Mouse (Mus musculus): ENCODE data around the gene Nkx1-1. TPM values are rescaled to one million over a fixed set of nuclear protein-coding genes. Genes with fewer than 3 reads are reported as not detected.

Nkx1-1 gene
- total RNA-seq, 1 experiment = 0.22 TPM

- DNase-seq (ENCODE audit: low read depth, low spot score) = no peak
- Histone ChIP-seq H3K4me3 (ENCODE audit: insufficient read depth in 1 of 2, low read depth in 1 of 2, low read length in 2 of 2, poor library complexity in 1 of 2, severe bottlenecking in 1 of 2) (no peak overlapping the region), H3K27ac (ENCODE audit: insufficient read depth, low read depth, low read length, poor library complexity, severe bottlenecking) (no peak overlapping the region), H3K9me3 (ENCODE audit: control insufficient read depth, insufficient read depth, low read depth, low read length) (no peaks in the 10 kb centered on the region), H3K9ac (ENCODE audit: insufficient read depth, low read depth, low read length, poor library complexity, severe bottlenecking) (no peak overlapping the region), H3K4me1 (ENCODE audit: control insufficient read depth in 2 of 2, insufficient read depth in 2 of 2, low read length in 2 of 2, poor library complexity in 1 of 2) (no peaks in the 10 kb centered on the region), H3K36me3 (ENCODE audit: control insufficient read depth, insufficient read depth, low read length, poor library complexity, severe bottlenecking) (no peaks in the 10 kb centered on the region)
- in situ Hi-C loops (cut with MboI; ENCODE audit: low sequenced_read_pairs in 2 of 2, unreplicated experiment in 2 of 2) = no loop called here
- TF ChIP-seq HCFC1 (IDR thresholded peaks at IDR 0.05; ENCODE audit: borderline replicate concordance, insufficient read depth, low read length) = no peak
- no peak for TF ChIP-seq MAFK (IDR thresholded peaks at IDR 0.05; ENCODE audit: insufficient read depth, low read depth, low read length)
- TF ChIP-seq ZC3H11A (IDR thresholded peaks at IDR 0.05; ENCODE audit: borderline replicate concordance, low read depth, low read length) = no peak
- TF ChIP-seq CHD2 (IDR thresholded peaks at IDR 0.05; ENCODE audit: low read depth, low read length) = no peak
- no peak for TF ChIP-seq ZNF384 (IDR thresholded peaks at IDR 0.05; ENCODE audit: low read depth, low read length)
Measured at GRCm38 (mm10) chr5:33464390-33464789, 30.6 kb upstream of the Nkx1-1 start.

GRCm38 (mm10) chr5:33459111-33459510 lies 25.3 kb upstream of the Nkx1-1 start:
- H3K9ac ChIP-seq (ENCODE audit: insufficient read depth, low read depth, low read length, poor library complexity, severe bottlenecking) = no peak overlapping the region
- no peak for DNase-seq (ENCODE audit: low read depth, low spot score)
- no peaks in the 10 kb centered on the region for H3K36me3 ChIP-seq (ENCODE audit: control insufficient read depth, insufficient read depth, low read length, poor library complexity, severe bottlenecking)
- TF ChIP-seq ZC3H11A (IDR thresholded peaks at IDR 0.05; ENCODE audit: borderline replicate concordance, low read depth, low read length) (no peak), MAFK (IDR thresholded peaks at IDR 0.05; ENCODE audit: insufficient read depth, low read depth, low read length) (no peak), CHD2 (IDR thresholded peaks at IDR 0.05; ENCODE audit: low read depth, low read length) (no peak), HCFC1 (IDR thresholded peaks at IDR 0.05; ENCODE audit: borderline replicate concordance, insufficient read depth, low read length) (no peak), ZNF384 (IDR thresholded peaks at IDR 0.05; ENCODE audit: low read depth, low read length) (no peak)
- no peak overlapping the region for H3K4me3 ChIP-seq (ENCODE audit: insufficient read depth in 1 of 2, low read depth in 1 of 2, low read length in 2 of 2, poor library complexity in 1 of 2, severe bottlenecking in 1 of 2)
- H3K9me3 ChIP-seq (ENCODE audit: control insufficient read depth, insufficient read depth, low read depth, low read length) = no peaks in the 10 kb centered on the region
- H3K27ac ChIP-seq (ENCODE audit: insufficient read depth, low read depth, low read length, poor library complexity, severe bottlenecking) = no peak overlapping the region
- in situ Hi-C loops (cut with MboI; ENCODE audit: low sequenced_read_pairs in 2 of 2, unreplicated experiment in 2 of 2) = no loop called here
- no peaks in the 10 kb centered on the region; a peak in 1 of 4 replicates for H3K4me1 ChIP-seq (ENCODE audit: control insufficient read depth in 2 of 2, insufficient read depth in 2 of 2, low read length in 2 of 2, poor library complexity in 1 of 2)

- in situ Hi-C loops (cut with MboI; ENCODE audit: low sequenced_read_pairs in 2 of 2, unreplicated experiment in 2 of 2) = no loop called here
- Histone ChIP-seq H3K4me1 (ENCODE audit: control insufficient read depth in 2 of 2, insufficient read depth in 2 of 2, low read length in 2 of 2, poor library complexity in 1 of 2) (no peaks in the 10 kb centered on the region; a peak in 1 of 4 replicates), H3K4me3 (ENCODE audit: insufficient read depth in 1 of 2, low read depth in 1 of 2, low read length in 2 of 2, poor library complexity in 1 of 2, severe bottlenecking in 1 of 2) (no peak overlapping the region), H3K27ac (ENCODE audit: insufficient read depth, low read depth, low read length, poor library complexity, severe bottlenecking) (no peak overlapping the region), H3K36me3 (ENCODE audit: control insufficient read depth, insufficient read depth, low read length, poor library complexity, severe bottlenecking) (no peaks in the 10 kb centered on the region), H3K9me3 (ENCODE audit: control insufficient read depth, insufficient read depth, low read depth, low read length) (no peaks in the 10 kb centered on the region), H3K9ac (ENCODE audit: insufficient read depth, low read depth, low read length, poor library complexity, severe bottlenecking) (no peak overlapping the region)
- no peak for DNase-seq (ENCODE audit: low read depth, low spot score)
- TF ChIP-seq ZC3H11A (IDR thresholded peaks at IDR 0.05; ENCODE audit: borderline replicate concordance, low read depth, low read length) = no peak
- no peak for TF ChIP-seq ZNF384 (IDR thresholded peaks at IDR 0.05; ENCODE audit: low read depth, low read length)
- no peak for TF ChIP-seq CHD2 (IDR thresholded peaks at IDR 0.05; ENCODE audit: low read depth, low read length)
- TF ChIP-seq HCFC1 (IDR thresholded peaks at IDR 0.05; ENCODE audit: borderline replicate concordance, insufficient read depth, low read length) = no peak
- TF ChIP-seq MAFK (IDR thresholded peaks at IDR 0.05; ENCODE audit: insufficient read depth, low read depth, low read length) = no peak
Measured at GRCm38 (mm10) chr5:33458132-33458622, 24.4 kb upstream of the Nkx1-1 start.

- Histone ChIP-seq H3K4me3 (ENCODE audit: insufficient read depth in 1 of 2, low read depth in 1 of 2, low read length in 2 of 2, poor library complexity in 1 of 2, severe bottlenecking in 1 of 2) (no peak overlapping the region), H3K4me1 (ENCODE audit: control insufficient read depth in 2 of 2, insufficient read depth in 2 of 2, low read length in 2 of 2, poor library complexity in 1 of 2) (no peaks in the 10 kb centered on the region; a peak in 1 of 4 replicates), H3K27ac (ENCODE audit: insufficient read depth, low read depth, low read length, poor library complexity, severe bottlenecking) (no peak overlapping the region), H3K36me3 (ENCODE audit: control insufficient read depth, insufficient read depth, low read length, poor library complexity, severe bottlenecking) (no peaks in the 10 kb centered on the region), H3K9me3 (ENCODE audit: control insufficient read depth, insufficient read depth, low read depth, low read length) (no peaks in the 10 kb centered on the region), H3K9ac (ENCODE audit: insufficient read depth, low read depth, low read length, poor library complexity, severe bottlenecking) (no peak overlapping the region)
- in situ Hi-C loops (cut with MboI; ENCODE audit: low sequenced_read_pairs in 2 of 2, unreplicated experiment in 2 of 2) = no loop called here
- DNase-seq (ENCODE audit: low read depth, low spot score) = no peak
- TF ChIP-seq ZC3H11A (IDR thresholded peaks at IDR 0.05; ENCODE audit: borderline replicate concordance, low read depth, low read length) = no peak
- no peak for TF ChIP-seq CHD2 (IDR thresholded peaks at IDR 0.05; ENCODE audit: low read depth, low read length)
- TF ChIP-seq ZNF384 (IDR thresholded peaks at IDR 0.05; ENCODE audit: low read depth, low read length) = no peak
- no peak for TF ChIP-seq HCFC1 (IDR thresholded peaks at IDR 0.05; ENCODE audit: borderline replicate concordance, insufficient read depth, low read length)
- no peak for TF ChIP-seq MAFK (IDR thresholded peaks at IDR 0.05; ENCODE audit: insufficient read depth, low read depth, low read length)
Measured at GRCm38 (mm10) chr5:33455737-33456136, 22.0 kb upstream of the Nkx1-1 start.

Measured in ES-E14 (cell line).